Mouse (Mus musculus) testis, adult 10 weeks (tissue): ENCODE results near the gene Snrnp27. TPM values are rescaled to one million over a fixed set of nuclear protein-coding genes. Genes with fewer than 3 reads are reported as not detected.

Experiments
- polyA plus RNA-seq: library from polyadenylated mRNA; stranded (reverse); fragments of 350-450 nt; fragmentation: Illumina TruSeq; extraction: RNeasy Lipid Tissue Mini Kit (QIAGEN cat#74804); gene quantifications from one replicate; pipeline ENCODE4 v1.2.3, GENCODE M21; 2014; ENCODE audit warnings: low read depth, low replicate concordance

Gene Snrnp27
- 118 TPM for polyA plus RNA-seq

DNA sequence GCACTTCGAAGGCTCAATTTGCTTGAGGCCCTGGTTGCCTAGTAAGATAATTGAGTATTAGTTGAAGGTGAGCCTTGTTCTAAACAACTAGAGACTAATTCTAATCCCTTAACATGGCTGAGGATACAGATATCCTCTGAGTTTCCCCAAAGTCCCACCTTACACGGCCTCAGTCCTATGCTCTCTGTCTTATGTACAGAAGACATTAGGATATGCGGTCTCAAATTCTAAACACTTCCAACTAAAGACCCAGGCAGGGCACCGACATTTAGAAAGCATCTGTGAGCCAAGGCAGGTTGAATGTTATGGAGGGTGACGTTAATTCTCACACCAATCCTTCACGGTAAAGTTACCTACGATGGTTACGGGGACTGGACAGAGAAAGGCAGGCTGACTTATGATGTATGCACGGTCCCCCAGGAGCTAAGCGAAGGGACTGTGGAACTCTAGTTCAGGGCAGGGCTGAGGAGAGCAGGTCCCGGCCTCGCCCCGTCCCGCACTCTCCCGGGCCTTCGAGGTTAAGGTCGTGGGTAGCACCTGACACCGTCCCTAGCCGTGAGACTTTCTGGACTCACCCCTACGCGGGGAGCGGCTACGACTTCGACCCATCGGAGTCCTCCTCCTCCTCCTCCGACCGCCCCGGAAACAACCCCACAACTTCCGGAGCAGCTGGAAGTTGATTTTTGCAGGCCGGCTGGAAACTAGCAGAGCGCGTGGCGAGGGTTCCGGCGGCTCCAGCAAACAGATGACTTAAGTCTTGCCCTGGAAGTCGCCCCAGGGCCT lies at the start of gene Snrnp27:
Gene Snrnp27 (minus strand): TSS at position 651 of the 783 bp plus-strand sequence.

DNA sequence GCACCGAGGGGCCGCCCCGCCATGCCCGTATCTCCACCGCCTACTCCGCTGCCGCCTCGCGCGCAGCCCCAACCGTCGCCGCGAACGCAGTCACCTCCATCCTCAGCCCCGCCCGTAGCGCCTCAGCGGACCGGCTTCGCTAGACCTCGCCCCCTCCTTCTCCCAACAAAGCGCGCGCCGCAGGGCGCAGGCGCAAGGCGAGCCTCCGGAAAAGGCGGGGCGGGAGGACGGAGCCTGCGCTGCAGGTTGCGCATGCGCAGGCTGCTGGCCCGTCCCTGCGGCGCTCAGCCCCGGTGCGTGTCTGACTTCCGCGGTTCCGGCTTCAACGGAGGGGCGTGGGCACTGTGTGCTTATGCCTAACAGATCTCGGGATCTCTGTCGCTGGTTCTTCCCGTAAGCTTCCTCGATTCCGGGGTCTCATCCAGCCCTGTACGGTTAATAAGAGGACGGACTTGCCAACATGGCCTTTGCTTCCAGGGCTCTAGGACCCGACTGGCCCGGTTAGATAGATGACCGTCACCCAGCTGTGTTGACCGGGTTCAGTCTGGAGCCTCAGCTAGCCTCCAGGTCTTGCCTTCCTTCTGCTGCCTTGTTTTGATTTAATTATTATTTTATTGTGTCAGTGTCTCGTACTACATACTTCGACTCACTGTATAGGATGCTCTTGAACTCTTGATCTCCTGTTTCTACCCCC lies 49.0 kb upstream of the Snrnp27 start, which contains the start of gene Gmcl1:
Gene Gmcl1 (minus strand): TSS at position 201 of the 694 bp plus-strand sequence.

DNA sequence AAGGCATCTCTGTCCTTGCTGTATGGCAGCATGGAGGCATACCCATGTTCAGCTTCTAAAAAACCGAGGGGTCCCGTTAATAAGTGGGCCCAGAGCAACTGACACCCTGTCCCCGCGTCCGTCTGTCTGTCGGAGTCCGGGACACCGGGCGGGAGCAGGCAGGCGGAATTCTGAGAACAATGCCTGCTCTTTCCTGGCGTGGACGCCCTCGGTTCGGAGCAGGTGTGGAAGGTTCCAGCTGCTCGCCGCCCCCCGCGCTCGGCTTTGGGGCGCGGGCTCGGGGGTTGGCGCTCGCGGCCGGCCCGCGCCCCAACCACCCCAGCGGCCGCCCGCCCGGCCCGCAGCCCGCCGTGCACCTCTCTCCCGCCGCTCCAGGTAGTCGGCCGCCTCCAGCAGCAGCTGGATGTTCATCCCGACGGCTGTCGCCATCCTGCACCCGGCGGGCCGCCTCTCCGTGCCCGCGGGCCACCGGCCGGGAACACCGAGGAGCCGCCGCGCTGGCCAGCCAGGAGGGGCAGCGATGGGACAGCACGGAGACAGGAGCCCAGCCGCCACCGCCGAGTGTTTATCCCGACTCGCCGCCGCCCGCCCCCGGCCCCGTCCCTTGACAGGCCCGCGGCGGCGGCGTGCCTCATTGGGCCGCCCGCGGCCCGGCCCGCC lies 15.6 kb downstream of the Snrnp27 start, which contains the start of gene Mxd1:
Gene Mxd1 (minus strand): TSS at position 582 of the 660 bp plus-strand sequence.

DNA sequence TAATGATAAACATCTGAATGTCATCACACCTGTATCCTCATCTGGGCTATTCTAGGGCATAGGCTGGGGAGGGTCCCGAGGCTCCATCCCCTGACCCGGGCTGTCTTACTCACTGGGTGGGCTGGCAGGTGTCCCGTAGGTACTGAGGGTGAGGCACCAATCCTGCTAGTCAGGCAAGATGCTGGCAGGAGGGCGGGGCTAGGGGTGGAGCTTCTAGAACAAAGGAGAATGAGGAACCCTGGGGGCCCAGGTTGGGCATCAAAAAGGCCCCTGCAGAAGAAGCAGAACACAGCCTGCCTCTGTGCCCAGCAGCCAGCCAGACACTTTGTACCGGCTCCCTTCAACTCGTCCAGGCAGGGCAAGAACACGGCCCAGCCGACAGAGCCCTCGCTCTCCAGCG lies 56.4 kb downstream of the Snrnp27 start, which contains the start of gene Asprv1:
Gene Asprv1 (plus strand): TSS at position 219 of the 400 bp plus-strand sequence.

Other genes with a start within 250 kb of the Snrnp27 start
- gene C87436, start 246.1 kb downstream of the Snrnp27 start, polyA plus RNA-seq: 64.8 TPM
- gene Pcbp1, start 158.2 kb downstream of the Snrnp27 start, polyA plus RNA-seq: 43.3 TPM
- not detected for gene Asprv1, start 56.4 kb downstream of the Snrnp27 start, polyA plus RNA-seq
- 18.1 TPM for gene Mxd1, start 15.4 kb downstream of the Snrnp27 start, polyA plus RNA-seq
- gene Gmcl1, start 48.9 kb upstream of the Snrnp27 start, polyA plus RNA-seq: 188 TPM
- gene Anxa4, start 109.1 kb upstream of the Snrnp27 start, polyA plus RNA-seq: 17.1 TPM
- 29.5 TPM for gene Aak1, start 165.0 kb upstream of the Snrnp27 start, polyA plus RNA-seq